Mouse (Mus musculus) skeletal muscle tissue, adult 2 months (tissue): ENCODE measurements around the gene Gm28635.
A peak's percentile ranks its signal among the peaks of the same experiment; 100 is the strongest.

ENCODE experiments used
- DNase-seq: peaks from one replicate; pipeline ENCODE4 v3.0.0-alpha.2; 2012; ENCODE audit warnings: low read depth, low spot score

Gm28635 gene

GRCm38 (mm10) chr2:84677968-84678880 lies at the start of gene Gm28635, which contains the start of gene Med19:
Gene Gm28635, minus strand, starts transcription at chr2:84678041.
Gene Med19, plus strand, starts transcription at chr2:84678402.
- DNase-seq, result peak; percentile 98

DNA sequence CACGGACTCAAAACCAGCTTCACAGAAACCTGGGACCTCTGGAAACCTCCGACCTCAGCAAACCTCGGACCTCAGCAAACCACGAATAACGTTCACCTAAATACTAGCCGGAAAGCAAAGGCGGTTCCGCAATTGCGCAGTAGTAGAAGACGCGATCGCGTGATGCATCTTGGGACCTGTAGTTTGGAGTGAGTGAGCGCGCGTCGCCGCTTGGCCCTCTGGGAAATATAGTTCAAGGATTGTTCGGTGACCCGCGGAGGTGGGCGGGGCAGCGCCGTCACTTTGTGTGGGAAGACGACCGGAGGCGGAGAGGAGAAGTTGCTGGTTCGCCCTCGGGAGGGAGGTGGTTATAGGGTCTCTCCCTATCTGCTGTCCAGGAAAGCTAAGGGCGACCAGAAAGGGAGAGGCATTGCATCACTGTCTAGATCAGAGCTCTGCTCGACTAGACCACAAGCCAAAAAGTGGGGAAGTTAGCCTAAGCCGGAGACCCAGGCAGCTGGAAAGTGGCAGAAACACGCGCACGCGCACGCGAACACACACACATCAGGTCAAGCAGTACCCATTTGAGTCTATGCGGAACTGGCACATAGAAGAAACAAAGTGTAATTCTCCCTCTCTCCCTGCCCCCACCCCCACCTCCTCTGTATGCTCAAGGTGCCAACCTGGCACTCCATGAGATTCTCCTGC lies 49.5 kb upstream of the Gm28635 start, which contains the start of gene Clp1:
TSS of gene Clp1 (minus strand) at position 179 of the 687 bp plus-strand sequence.
- DNase-seq, result peak; percentile 95

- no peak for DNase-seq
Observed at GRCm38 (mm10) chr2:84726716-84727115, 48.9 kb upstream of the Gm28635 start.

- DNase-seq, result no peak
Observed at GRCm38 (mm10) chr2:84725770-84726169, 47.9 kb upstream of the Gm28635 start.

GRCm38 (mm10) chr2:84723856-84724255 lies 46.0 kb upstream of the Gm28635 start:
- DNase-seq, result no peak

DNA sequence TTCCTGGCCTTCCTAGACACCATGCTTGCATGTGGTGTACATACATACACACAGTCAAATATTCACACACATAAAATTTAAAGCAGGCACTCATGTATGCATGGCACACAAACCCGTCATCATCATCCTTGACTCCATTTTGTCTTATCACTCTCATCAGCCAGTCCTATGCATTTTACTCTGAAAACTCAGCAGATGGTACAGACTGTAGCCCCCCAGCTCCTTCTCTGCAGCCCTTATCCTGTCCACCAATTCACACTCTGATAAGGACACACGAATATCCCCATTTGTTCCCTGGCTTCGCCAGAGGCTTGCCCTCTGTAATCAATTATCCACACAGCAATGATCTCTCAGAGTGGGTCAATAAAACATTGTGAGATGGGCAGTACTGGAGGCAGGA lies 43.3 kb upstream of the Gm28635 start:
- DNase-seq, result no peak

GRCm38 (mm10) chr2:84720718-84721117 lies 42.9 kb upstream of the Gm28635 start:
- no peak for DNase-seq

DNA sequence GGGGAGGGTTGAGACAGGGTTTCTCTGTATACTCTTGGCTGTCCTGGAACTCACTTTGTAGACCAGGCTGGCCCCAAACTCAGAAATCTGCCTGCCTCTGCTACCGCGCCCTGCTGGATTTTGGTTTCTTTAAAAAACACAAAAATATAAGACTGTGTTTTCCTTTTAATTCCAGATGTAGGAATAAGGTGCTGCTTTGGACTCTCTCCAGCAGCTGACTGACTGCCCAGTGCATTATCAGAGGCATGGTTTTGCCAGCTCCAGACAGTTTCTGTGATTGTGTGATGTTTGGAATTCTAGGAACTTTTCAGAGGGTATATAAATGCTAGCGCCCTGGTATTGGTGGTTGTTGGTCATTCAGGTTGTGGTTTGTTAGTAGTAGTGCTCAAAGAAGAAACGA lies 39.5 kb upstream of the Gm28635 start:
- DNase-seq, result no peak

DNA sequence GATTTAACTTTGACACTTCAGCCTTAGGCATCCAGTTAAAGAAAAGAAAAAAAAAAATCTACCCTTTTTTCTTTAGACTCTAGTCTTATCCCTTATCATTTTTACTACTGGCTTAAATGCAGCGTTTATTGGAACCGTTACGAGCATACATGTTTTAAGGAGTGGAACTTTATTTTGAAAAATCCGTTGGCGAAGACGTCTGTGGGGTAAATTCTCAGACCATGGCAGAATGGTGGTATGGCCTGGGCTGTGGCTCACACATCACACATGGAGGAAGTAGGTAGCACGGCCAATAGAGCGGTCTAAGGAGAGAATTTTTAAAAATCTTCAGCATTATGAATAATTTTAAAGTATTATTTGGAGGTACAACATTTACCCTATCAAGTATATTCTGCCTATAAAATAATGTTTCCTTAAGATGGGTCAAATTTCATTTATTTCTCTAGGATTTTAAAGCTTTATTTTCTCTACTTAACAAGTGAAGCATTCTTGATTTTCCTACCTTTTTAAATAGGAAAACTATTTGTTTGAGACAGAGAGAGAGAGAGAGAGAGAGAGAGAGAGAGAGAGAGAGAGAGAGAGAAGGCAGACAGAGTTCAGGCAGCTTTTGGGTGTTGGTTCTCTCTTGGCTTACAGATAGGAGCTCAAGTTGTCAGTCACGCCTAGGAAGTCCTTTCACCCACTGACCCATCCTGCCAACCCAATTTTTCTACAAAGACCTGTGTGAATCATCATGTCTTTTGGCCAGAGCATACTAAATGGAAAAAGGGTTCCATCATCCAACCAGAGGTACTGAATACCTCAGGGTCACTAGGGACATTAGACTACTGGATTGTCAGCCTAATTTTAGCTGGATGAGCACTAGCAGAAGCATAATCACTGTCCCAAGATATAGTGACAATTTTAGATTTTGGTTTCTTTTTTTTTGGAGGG lies 38.8 kb upstream of the Gm28635 start:
- no peak for DNase-seq

DNA sequence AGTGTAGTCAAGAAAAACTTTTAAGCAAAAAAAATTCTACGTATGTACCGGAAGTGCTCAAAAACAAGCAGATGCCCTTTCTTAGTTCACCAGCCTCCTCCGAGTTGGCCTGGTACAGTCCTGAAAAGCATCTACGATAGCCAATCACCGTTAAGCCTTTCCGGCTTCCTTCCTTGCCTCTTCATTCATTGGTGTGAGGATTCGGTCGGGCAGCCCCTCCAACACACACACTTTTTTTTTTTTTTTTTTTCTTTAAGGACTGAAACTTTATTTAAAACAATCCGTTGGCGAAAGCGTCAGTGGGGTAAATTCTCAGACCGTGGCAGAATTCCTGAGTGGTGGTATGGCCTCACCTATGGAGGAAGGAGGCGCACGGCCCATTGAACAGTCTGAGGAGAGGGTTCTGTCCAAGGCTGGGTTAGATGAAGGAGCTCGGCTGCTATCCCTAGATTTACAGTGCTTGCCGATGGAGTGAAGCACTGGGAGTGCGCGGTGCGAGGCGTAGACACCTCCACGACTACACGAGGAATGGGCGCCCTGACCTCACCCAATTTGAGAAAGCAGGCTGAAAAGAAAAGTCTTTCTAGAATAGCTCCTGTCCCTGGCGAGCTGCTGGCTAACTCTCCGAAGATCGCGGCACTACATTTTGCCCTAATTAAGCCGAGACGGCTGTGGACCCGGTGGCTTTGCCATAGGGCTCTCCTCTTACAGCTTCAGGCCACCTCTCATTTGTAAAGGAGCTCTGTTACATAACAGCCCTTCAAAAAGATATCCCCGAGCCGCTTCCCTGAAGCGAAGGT lies 37.9 kb upstream of the Gm28635 start:
- peak; percentile 98 for DNase-seq

- peak; percentile 98 for DNase-seq
Observed at GRCm38 (mm10) chr2:84714811-84715561, 37.1 kb upstream of the Gm28635 start, which contains the start of gene Zdhhc5. Gene Zdhhc5, minus strand, starts transcription at chr2:84715180.

- DNase-seq, result no peak
Observed at GRCm38 (mm10) chr2:84714422-84714810, 36.6 kb upstream of the Gm28635 start.

DNA sequence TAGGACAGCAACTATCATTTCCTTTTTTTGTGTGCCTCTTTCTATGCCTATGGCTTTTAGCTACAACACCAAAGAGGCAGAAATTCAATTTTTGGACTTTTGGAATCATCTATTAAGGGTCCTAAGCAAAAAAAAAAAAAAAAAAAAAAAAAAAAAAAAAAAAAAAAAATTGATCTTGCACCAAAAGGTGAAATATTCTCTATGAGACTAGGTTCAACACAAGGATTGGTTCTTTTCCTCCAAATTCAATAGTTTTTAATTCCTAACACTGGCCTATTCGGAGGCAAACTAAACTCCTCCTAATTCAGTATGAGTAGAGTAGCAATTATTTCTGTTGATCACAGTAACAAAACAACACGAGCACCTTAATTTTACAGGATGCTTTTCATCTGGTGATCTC lies 34.1 kb upstream of the Gm28635 start:
- no peak for DNase-seq

DNA sequence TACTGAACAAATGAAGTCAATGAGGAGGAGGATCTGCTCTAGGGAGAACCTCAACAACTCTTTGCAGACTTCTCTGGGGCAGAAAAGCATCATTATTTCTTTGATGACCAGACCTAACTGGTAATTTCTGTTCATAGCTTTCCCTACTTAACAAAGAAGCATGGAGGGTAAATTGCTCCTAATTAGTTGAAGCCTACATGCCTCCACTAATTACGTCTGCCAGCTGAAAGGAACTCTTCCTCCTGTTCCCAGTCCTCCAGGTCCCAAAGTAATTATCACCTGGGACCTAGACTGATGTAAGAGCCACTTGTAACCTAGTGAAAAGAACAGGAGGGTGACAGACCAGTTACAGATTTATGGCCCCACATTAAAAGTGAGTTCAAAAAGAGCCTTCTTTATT lies 29.7 kb upstream of the Gm28635 start:
- DNase-seq, result no peak

- DNase-seq, result no peak
Observed at GRCm38 (mm10) chr2:84705295-84705694, 27.5 kb upstream of the Gm28635 start.

- DNase-seq, result no peak
Observed at GRCm38 (mm10) chr2:84704329-84704728, 26.5 kb upstream of the Gm28635 start.

DNA sequence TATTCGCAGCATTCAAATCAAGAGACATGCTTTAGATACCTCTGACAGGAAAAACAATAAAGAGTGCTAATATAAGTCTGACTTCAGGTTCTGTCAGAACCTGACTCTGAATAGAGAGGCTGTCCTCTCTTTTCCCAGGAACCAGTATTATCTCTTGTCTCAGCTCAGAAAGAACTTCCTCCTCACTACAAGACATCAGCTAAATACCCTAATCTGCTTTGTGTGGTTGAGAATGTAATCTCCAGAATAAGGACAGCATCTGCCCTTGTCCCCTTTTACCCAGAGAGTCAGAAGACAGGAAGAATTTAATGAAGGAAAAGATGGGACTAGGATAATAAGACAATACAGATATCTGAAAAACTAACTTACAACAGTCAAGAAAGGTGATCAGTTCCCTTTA lies 25.7 kb upstream of the Gm28635 start:
- no peak for DNase-seq

GRCm38 (mm10) chr2:84695007-84695695 lies 17.3 kb upstream of the Gm28635 start:
- no peak for DNase-seq

GRCm38 (mm10) chr2:84690050-84690449 lies 12.2 kb upstream of the Gm28635 start:
- DNase-seq, result no peak
